Mouse (Mus musculus): ENCODE data around the gene Edil3.
"Not testable (repeated sequence)": the region's sequence is repeated elsewhere in the genome, so short reads cannot be mapped to it uniquely, and the experiment has no call there.

Edil3 gene

DNA sequence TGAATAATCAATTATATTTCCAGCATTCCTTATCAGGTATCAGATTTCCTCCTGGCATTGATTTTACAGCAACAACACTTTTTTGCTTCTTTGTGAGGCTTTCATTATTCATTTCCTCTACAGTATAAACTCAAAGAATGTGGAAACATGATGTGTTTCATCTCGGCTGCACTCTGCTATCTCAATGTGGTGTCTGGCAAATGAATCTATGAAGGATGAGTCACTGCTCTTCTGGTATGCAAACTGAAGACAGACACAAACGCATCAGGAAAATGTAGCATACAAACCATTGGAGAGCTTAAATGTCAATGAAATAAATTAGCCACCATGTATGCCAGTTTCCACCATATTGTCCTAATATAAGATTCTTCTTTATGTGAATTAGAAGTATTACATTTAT, 117.3 kb downstream of the Edil3 start:
- DNase-seq (ENCODE audit: low spot score in 2 of 2) = no peak

DNA sequence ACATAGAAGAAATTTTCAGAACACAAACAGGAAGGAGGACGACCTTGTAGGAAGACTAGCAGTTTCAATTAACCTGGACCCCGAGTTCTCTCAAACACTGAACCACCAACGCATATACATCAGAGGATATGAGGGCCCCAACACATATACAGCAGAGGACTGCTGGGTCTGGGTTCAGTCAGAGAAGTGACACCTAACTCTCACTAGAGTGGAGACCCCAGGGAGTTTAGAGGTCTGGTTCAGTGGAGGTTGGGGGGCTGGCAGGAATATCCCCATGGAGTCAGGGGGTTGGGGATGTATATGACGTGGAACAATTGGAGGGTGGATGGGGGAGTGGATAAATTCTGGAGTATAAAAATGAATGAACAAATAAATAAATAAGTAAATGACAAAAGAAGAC, 151.1 kb downstream of the Edil3 start:
- DNase-seq (ENCODE audit: low spot score in 2 of 2) = no peak

DNA sequence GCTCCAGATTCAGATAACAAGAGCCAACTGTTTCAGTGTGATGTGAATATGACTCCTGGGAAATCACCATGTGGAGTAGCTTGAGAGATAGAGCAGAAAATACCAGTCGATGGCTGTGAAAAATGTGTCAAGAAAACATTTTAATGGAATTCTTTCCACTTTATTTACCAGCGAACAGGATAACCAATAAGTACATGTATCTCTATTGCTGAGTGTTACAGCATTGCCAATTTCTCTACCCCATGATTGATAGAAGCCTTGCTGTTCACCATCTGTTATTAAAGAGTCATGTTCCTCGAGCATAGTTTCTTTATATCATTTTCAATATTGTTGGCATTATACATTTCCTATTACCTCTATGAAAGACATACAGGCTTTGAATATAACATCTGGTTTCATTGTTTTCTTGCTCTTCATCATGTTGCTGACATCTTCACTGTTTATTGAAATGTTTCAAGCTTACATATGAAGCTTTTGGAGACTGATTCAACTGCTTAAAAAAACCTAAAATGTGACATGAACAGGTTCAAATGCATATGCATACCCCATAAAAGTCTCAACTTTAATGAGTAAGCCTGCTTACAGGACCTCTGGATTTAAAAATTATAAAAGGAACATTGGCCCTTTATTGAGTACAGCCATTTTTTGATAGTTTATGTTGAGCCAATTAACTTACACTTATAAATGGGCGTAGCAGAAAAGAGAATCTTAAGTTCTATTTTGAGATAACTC, 186.6 kb downstream of the Edil3 start:
- DNase-seq (ENCODE audit: low spot score in 2 of 2) = no peak

DNA sequence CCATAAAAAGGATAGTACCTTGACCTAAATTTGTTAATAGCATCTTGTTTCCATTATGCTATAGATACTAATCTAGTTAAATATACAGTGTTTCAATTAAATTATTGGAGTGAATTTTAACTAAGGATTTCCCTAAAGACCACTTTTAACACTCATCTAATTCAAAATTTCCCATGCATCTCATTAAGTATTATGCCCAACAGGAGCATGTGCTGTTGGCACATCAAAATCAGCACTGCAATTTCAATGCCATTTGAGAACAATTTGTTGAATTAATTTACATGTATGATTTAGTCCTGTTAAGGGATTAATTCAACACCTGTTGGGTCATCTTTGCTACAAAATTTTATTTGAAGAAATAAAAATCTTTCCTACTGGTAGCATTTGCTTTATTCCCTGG, 191.2 kb downstream of the Edil3 start:
- no peak for DNase-seq (ENCODE audit: low spot score in 2 of 2)

DNA sequence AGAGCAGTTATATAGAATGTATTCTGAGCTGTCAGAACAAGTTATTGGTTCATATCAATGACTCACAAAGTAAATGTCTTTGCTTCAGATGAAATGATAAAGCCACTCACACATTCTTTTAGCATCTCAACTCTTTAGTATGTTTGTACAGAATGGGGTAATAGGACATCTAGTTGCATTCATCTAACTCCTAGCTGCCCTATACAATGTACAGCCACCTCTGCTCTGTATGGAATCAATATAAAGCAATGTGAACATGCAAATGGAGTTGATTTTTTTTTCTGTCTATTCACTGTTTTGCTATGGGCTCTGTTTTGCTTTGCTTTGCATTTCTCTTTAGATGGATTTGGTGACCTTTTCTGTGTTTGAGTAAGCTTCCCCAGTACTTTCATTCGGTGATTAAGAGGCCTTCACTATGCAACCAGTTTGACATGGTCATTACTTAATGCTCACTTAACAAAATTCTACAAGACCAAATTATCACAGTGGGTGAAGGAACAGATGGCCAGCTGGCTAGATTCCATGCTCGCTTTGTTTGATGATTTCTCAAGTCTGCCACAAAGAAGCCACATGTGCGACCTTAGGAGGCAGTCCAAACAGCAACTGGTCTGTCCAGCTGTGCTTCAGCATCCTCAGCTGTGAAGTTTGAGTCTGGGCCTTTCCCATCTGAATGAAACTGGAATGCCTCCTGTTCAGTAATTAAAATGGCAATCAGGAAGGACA, 208.7 kb downstream of the Edil3 start:
- DNase-seq (ENCODE audit: low spot score in 2 of 2) = no peak

DNA sequence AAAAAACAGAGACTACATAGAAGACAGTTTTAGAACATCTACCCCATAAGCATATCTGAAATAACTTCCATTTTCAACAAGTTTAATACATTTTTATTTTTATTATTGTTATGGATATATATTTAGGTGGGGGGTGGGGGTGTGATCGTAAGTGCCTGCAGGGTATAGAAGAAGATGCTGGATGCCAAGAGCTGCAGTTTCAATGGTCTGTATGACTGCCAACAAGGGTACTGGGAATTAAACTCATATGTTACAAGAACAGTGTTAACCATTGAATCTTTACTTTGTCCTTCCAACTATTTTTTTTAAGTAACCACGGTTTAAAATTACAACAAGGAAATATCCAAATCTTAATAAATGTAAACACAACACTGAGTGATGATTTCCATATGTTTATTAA, 214.4 kb downstream of the Edil3 start:
- no peak for DNase-seq (ENCODE audit: low spot score in 2 of 2)

DNA sequence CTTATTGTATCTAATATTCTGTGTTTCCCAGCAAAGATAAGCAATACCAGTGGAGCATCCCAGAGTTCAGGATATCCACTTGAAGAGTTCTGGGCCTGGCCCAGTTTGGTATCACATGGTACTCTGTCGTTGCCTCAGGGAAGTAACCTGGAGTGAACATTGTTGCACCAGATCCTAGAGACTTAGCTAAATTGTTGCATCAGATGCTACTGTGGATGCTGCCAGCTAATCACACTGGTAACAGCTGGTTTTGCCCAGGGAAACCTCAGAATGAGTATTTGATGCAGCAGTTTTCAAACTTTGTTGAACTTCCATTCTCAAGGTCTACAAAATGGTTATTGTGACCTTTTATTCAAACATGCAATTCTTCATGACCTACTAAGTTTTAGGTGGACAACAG, 220.2 kb downstream of the Edil3 start:
- DNase-seq (ENCODE audit: low spot score in 2 of 2) = no peak

DNA sequence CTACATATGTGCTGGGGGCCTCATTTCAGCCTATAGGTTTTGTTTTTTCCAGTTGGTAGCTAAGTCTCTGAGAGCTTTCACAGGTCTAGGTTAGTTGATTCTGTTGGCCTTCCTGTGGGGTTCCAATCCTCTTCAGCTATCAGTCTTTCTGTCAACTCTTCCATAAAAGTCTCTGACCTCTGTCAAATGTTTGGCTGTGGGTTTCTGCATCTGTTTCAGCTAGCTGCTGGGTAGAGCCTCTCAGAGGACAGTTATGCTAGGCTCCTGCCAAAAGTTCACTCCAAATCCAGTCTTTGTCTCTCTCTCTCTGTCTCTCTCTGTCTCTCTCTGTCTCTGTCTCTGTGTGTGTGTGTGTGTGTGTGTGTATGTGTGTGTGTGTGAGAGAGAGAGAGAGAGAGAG, 248.9 kb downstream of the Edil3 start:
- not testable (repeated sequence) for DNase-seq (ENCODE audit: low spot score in 2 of 2)

DNA sequence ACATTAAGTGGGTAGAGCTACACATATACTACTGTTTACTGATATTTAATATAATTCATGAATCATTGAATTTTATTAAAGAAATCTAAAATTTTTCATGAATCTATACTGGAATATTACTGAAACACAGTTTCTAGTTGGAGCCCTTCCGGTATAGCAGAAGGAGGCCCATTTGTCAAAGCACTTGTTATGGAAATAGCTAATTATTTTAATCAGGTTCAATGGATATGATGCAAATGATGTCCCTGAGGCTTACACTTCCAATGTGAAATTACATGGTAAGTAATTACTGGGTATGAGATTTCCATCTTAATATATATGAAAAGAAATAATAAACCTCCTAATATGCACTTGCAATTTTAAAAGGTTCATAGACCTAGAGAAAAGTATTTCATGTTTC, 254.9 kb downstream of the Edil3 start:
- no peak for DNase-seq (ENCODE audit: low spot score in 2 of 2)

DNA sequence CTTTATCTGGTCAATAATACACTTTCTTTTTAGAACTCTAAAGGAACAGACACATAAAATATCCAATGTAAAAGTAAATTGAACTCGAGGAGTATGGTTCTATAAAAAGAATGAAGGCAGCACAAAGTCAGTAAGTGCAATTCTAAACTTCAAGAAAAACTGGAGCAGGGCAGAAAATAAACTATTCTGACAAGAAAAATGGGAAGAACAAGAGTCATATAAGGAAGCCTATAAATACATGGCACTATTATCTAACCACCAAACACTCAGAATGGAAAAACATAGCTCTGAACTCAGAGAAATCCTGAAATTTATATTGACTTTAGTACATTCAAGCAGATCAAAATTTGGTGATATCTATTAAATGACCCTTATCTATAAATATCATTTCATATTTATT, 284.6 kb downstream of the Edil3 start:
- no peak for DNase-seq (ENCODE audit: low spot score in 2 of 2)

DNA sequence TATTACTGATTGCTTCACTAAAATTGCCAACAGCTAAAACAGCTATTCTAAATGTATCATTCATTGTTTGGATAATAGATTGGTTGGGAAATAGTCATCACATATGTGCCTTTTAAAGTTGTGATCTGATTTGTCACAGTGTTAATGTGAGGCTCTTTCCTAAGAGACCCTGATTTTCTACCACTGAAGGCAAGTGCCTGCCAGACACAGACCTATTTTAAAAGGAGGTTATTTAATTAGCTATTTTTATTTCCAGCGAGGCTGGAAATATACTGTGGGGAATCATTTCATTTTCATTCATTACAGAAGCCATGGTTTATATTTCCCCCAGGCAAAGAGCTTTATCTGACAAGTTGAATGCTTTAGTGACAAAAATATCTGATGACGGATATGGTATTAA, 296.3 kb downstream of the Edil3 start:
- DNase-seq (ENCODE audit: low spot score in 2 of 2) = no peak

DNA sequence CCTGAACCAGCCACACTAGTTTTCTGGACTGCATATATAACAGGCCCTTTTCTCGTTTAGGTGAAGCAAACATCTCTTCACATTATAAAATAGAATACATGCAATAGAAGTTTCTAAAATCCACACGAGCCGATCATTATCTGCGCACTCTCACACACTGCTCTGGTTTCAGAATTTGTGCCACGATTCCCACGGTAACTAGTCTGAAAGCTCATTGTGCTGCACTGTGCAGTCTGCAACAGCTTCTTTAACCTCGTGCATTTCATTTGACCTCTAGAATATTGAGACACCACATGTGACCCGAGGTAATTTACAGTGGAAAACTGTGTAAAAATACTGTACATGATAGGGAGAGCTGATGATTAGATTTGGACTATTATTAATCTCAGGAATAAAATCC, 298.5 kb downstream of the Edil3 start:
- DNase-seq (ENCODE audit: low spot score in 2 of 2) = no peak

DNA sequence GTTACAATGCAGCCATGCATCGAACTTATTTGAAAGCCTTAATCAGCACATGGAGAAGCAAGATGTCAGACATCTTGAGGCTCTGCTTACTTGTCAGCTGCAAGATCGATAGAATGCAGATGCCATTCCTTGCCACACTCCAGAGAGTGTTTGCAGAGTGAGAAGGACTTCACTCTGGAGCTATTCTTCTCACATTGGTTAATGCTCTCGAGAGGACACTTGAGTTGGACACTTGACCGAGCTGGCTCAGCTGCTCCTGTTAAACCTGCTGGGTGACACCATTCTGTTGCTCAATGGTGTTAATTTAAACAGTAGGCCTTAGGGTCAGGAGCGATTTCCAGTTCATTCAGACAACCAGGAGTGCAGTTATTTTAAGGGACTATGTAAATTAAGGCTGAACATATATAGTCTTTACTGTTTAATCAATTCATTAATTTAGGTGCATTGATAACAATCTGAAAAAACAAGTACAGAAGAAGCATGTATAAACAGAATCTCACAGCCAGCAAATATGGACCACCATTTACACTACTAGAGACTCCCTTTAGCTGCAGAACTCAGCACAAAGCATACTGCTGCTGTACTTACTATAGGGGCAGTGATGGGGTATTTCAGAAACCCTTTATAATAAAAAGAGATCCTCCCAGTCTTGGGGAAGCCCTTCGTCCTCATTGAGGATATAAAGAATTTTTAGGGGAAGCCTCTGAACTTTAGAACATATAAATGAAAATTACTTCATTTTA, 301.4 kb downstream of the Edil3 start:
- no peak for DNase-seq (ENCODE audit: low spot score in 2 of 2)

DNA sequence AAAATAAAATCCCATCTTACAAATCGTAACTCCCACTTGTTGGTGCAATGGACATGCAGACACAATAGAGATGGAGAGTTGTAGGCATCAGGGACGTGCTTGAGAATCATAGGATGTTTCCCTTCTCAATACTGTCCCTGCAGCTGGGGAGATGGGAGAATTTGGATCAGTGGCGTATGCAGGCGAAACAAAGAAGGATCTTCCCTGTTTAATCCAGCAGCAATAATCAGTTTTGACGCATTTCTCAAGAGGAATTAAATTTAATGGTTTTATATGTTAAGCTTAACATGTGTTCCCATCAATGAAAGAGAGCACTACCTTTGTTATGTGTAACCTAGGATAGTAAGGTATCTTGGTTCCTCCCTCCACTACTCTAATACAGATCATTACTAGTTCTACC, 302.1 kb downstream of the Edil3 start:
- DNase-seq (ENCODE audit: low spot score in 2 of 2) = no peak

DNA sequence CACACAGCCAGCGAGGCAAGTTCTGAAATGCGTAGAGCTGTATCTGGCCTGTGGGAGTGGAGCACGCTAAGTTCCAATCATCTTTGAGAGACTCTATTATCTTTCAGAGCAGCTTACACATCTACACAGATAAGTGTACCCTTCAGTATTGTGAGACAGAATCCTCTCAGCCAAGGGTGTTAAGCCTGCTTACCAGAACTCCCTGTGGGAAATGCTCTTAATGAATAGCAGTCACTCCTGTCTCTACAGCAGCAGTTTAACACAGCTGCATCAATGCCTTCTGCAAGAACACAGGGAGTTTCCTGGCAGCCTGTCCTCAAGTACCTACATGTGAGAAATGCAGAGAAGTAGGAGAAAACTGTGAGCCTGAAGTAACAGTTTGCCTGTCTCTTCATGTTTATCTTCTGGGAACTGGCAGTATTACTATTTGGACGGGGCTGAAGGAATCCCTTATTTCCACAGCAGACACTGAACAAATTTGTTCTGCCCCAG, 324.8 kb downstream of the Edil3 start:
- DNase-seq (ENCODE audit: low spot score in 2 of 2) = no peak

DNA sequence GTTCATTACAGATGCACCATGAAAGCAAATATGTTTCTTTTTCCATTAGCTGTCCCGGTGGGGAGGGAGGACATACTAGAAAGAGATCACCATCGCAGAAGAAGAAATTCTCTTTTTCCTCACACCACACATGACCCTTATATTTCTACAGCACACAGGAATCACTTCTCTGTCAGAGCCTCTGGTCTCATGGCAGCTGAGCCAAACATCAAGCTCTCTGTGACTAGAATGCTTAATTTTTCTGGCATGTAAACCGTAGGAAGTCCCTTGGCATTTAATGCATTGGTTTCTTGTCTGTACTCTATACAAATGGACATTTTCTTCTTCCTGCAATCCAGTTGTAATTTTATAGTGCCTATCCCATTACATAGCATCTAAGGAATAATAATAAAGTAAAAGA, 330.6 kb downstream of the Edil3 start:
- DNase-seq (ENCODE audit: low spot score in 2 of 2) = no peak

DNA sequence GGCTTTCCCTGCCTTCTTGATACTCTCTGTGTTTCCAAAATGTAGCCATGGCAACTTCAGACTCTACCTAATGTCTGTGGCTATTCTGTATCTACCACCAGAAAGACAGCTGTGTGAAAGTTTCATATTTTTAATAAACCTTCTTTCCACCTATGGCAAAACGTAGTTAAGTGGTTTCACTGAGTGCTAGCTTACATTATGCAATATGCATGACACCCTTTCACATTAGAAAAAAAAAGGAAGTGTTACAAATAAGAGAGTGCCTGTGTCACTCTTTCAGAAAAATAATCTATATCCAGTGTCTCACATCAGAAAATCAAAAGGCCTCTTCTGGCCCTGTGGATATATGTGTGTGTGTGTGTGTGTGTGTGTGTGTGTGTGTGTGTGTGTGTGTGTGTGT, 346.7 kb downstream of the Edil3 start:
- no peak for DNase-seq (ENCODE audit: low spot score in 2 of 2)

DNA sequence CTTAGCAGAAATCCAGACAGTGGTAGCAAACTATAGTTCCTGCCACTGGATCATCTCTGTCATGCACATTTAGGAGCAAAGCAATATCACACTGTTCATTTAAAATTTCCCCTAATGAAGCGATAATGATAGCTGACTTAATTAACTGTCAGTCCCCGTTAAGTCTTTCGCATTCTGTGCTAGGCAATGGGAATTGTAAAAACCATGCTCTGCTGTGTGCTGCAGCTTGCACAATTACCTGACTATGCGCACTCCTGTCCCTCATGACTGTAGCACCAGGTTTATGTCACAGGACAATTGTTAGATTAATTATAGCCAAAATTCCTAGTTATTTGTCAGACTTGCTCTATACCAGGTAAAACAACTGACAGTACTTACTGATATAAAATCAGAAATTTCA, 348.8 kb downstream of the Edil3 start:
- no peak for DNase-seq (ENCODE audit: low spot score in 2 of 2)

DNA sequence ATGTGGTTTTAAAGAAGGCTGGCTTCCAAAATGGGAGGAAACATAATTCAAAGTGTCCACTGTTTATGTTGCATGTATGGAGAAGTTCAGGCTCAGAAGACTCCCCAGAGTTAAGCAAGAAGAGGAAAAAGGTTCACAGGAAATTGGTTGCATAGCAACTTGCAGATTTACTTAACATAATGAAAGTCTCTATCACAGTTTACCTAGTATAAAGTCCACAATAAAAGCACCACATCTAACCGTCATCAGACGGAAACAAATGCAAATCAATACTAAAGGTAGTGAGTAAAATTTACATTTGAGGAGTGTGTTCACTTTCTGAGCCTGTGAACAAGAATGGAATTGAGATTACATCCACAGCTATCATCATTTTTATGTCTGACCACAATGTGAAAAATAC, 353.9 kb downstream of the Edil3 start:
- DNase-seq (ENCODE audit: low spot score in 2 of 2) = no peak

DNA sequence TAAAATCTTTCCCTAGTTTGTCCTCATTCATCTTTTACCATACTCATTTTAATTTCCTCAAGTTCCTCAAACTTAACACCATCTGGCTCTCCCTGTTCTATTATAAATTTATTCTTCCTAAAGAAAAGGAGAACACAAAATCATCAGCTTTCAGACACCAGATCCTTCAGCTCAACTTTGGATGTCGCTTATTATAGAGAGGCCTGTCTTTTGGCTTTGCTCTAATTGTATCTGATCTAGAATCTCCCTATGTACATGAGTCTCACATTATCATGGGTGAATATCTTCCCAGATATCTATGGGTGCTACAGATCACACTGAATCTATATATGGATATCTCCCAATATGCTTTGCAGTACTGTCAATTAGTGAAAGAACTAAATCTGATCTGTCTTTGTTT, 367.8 kb downstream of the Edil3 start:
- no peak for DNase-seq (ENCODE audit: low spot score in 2 of 2)

DNA sequence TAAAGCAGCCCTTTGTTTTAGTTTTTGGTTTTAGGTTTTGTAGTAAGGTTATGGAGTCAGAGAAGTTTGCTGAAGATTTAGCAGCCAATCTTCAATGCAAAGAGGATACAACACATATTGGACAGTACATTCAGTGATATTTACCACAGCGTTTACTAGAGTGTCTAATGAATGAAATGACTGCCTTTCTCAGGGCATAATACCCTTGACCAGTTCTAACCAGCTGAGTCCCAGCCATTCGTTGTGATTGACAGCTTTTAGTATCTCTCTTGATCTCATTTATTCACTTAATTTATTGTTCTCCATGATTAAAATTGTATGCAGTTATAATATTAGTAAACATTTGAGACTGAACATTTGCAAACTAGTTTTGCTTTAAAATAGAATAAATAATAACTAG, 375.7 kb downstream of the Edil3 start:
- no peak for DNase-seq (ENCODE audit: low spot score in 2 of 2)

DNA sequence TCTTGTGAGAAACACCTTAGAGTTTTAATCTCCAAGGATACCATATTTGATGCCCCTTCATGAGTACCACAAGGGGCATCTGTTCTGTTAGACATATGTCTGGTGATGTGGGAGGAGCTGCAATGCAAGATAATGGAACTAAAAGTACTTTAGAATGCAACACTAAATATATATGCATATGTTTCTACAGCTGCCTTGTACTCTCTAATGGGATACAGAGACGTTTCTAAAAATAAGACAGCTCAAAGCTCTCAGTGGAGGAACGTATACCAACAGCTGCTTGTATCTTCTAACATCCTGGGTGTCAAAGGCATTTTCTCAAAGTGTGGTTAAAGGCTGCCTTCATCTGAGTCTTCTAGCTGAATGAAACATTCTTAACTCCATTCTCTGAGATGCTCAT, 378.0 kb downstream of the Edil3 start:
- DNase-seq (ENCODE audit: low spot score in 2 of 2) = no peak

DNA sequence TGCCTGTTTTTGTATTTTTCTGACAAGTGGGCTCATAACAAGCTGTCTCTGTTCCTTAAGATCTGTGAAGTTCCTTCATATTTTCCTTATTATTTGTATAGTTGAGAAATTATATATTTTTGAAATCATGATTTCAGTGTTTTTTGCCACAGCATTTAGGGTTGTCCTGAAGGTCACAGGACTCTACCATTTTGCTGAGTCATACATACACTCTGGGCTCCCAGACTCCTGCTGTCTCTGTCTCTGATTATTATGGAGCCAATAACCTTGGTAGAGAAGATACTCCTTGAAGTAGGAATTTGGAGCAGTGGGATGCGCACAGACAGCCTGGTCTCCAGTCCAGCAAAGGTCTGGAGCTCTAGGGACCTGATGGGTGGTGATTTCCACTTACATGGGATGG, 416.8 kb downstream of the Edil3 start:
- no peak for DNase-seq (ENCODE audit: low spot score in 2 of 2)

All from urinary bladder, adult 18-20 months (tissue).